Mouse (Mus musculus) bone marrow, adult 2 months (tissue): ENCODE data around the gene Zfp825. TPM values are rescaled to one million over a fixed set of nuclear protein-coding genes. Genes with fewer than 3 reads are reported as not detected.
"Not testable (repeated sequence)": the region's sequence is repeated elsewhere in the genome, so short reads cannot be mapped to it uniquely, and the experiment has no call there.

Experiments
- H3K27ac ChIP-seq: fragments of 200-500 bp; 2 replicates; pipeline ENCODE4 v1.5.1; 2012; ENCODE audit warnings: low read depth, mild to moderate bottlenecking, control low read depth, inconsistent platforms, low read length; ENCODE audit not compliant: control insufficient read depth, poor library complexity, insufficient read depth
- H3K4me1 ChIP-seq: fragments of 200-500 bp; 2 replicates; pipeline ENCODE4 v1.6.1; 2011; ENCODE audit warnings: low read length; ENCODE audit not compliant: control insufficient read depth, insufficient read depth
- H3K4me3 ChIP-seq: fragments of 200-500 bp; replicated peaks from 2 replicates; pipeline ENCODE3; 2011; ENCODE audit warnings: mild to moderate bottlenecking, low read depth, low read length, control low read depth; ENCODE audit not compliant: control insufficient read depth
- CTCF ChIP-seq: fragments of 200-500 bp; IDR thresholded peaks from 2 replicates; pipeline ENCODE4 v1.5.1; 2011; ENCODE audit warnings: low read length, control low read depth; ENCODE audit not compliant: control insufficient read depth, insufficient read depth
- POLR2A ChIP-seq: fragments of 200-500 bp; IDR thresholded peaks from 2 replicates; pipeline ENCODE4 v1.6.1; 2011; ENCODE audit warnings: low read depth, mild to moderate bottlenecking, control low read depth, low read length, borderline replicate concordance; ENCODE audit not compliant: control insufficient read depth
- WGBS: fragments of 180-500 bp; shearing (Covaris S2); methylation state at CpG from one replicate; pipeline ENCODE4 v1.1.7; 2018; 5-methylcytosine and 5-hydroxymethylcytosine counted together
- polyA plus RNA-seq: library from polyadenylated mRNA; stranded (reverse); fragments of >200 nt; gene quantifications from 2 replicates; pipeline ENCODE4 v1.2.4, GENCODE M21; 2011; ENCODE audit warnings: low replicate concordance; ENCODE audit not compliant: missing spikeins, insufficient read depth, insufficient read length

Gene Zfp825
- 9.6 and 14.5 TPM in 2 replicates for polyA plus RNA-seq

- TF ChIP-seq POLR2A (0 out of 2 replicates have a peak, but pooled peaks have one; percentile 30), CTCF (no peak)
- Histone ChIP-seq H3K4me1 (peaks cover 2% of the 10 kb centered on the region; the same call in 1 of the 2 replicates), H3K27ac (peak within 1 kb of the TSS; percentile 90), H3K4me3 (peak within 1 kb of the TSS; percentile 84)
- under 1% methylated on average over 23 of the region's 23 CpGs for WGBS
Observed at GRCm38 (mm10) chr13:74493911-74494679, at the start of gene Zfp825. Zfp825 (minus strand) TSS chr13:74493992.

- 88% methylated on average over 3 of the region's 3 CpGs for WGBS
Observed at GRCm38 (mm10) chr13:74535418-74535817, 41.6 kb upstream of the Zfp825 start.

GRCm38 (mm10) chr13:74534864-74535263 lies 41.1 kb upstream of the Zfp825 start:
- H3K27ac ChIP-seq, H3K4me3 ChIP-seq, H3K4me1 ChIP-seq: not testable (repeated sequence)
- peak; percentile 26; the same call in 1 of the 2 replicates for TF ChIP-seq CTCF
- 10% methylated on average over 3 of the region's 3 CpGs for WGBS

More at GRCm38 (mm10) chr13:74535418-74535817, 41.6 kb upstream of the Zfp825 start:
- H3K4me3 ChIP-seq, H3K27ac ChIP-seq, H3K4me1 ChIP-seq: not testable (repeated sequence)

GRCm38 (mm10) chr13:74534096-74534495 lies 40.3 kb upstream of the Zfp825 start:
- no peak overlapping the region for H3K4me3 ChIP-seq
- H3K27ac ChIP-seq = no peak overlapping the region
- no peaks in the 10 kb centered on the region for H3K4me1 ChIP-seq
- 87% methylated on average over 15 of the region's 15 CpGs for WGBS
- no peak for TF ChIP-seq CTCF
- no peak for TF ChIP-seq POLR2A

GRCm38 (mm10) chr13:74531251-74531650 lies 37.5 kb upstream of the Zfp825 start:
- H3K27ac ChIP-seq, H3K4me1 ChIP-seq, H3K4me3 ChIP-seq: not testable (repeated sequence)
- WGBS = 79% methylated on average over 1 of the region's 1 CpGs

- H3K4me3 ChIP-seq, H3K27ac ChIP-seq, H3K4me1 ChIP-seq: not testable (repeated sequence)
- whole genome bisulfite sequencing = 8% methylated on average over 1 of the region's 1 CpGs
Observed at GRCm38 (mm10) chr13:74529372-74529715, 35.6 kb upstream of the Zfp825 start.

GRCm38 (mm10) chr13:74528519-74529371 lies 35.0 kb upstream of the Zfp825 start:
- not testable (repeated sequence) for H3K4me1 ChIP-seq, H3K27ac ChIP-seq, H3K4me3 ChIP-seq
- 0 out of 2 replicates have a peak, but pooled peaks have one; percentile 0 for TF ChIP-seq CTCF

GRCm38 (mm10) chr13:74522481-74523237 lies 28.9 kb upstream of the Zfp825 start:
- WGBS = under 1% methylated on average over 15 of the region's 15 CpGs
- H3K4me1 ChIP-seq = no peaks in the 10 kb centered on the region
- TF ChIP-seq POLR2A (no peak), CTCF (no peak)
- peak overlapping the region; percentile 63 for H3K27ac ChIP-seq
- peak overlapping the region; percentile 70 for H3K4me3 ChIP-seq

- not testable (repeated sequence) for H3K4me1 ChIP-seq, H3K27ac ChIP-seq
- H3K4me3 ChIP-seq = peak overlapping the region; percentile 43
- WGBS = under 1% methylated on average over 3 of the region's 3 CpGs
Observed at GRCm38 (mm10) chr13:74522141-74522480, 28.3 kb upstream of the Zfp825 start.

GRCm38 (mm10) chr13:74507981-74508380 lies 14.2 kb upstream of the Zfp825 start:
- WGBS = 78% methylated on average over 6 of the region's 6 CpGs
- not testable (repeated sequence) for H3K4me3 ChIP-seq, H3K4me1 ChIP-seq, H3K27ac ChIP-seq

GRCm38 (mm10) chr13:74502851-74503250 lies 9.1 kb upstream of the Zfp825 start:
- H3K27ac ChIP-seq, H3K4me1 ChIP-seq, H3K4me3 ChIP-seq: not testable (repeated sequence)
- 59% methylated on average over 1 of the region's 1 CpGs for WGBS

GRCm38 (mm10) chr13:74499696-74500095 lies 5.9 kb upstream of the Zfp825 start:
- H3K4me1 ChIP-seq, H3K4me3 ChIP-seq, H3K27ac ChIP-seq: not testable (repeated sequence)
- 86% methylated on average over 1 of the region's 1 CpGs for WGBS

GRCm38 (mm10) chr13:74484326-74484725 lies 9.5 kb downstream of the Zfp825 start:
- WGBS = 73% methylated on average over 3 of the region's 3 CpGs
- H3K4me3 ChIP-seq, H3K4me1 ChIP-seq, H3K27ac ChIP-seq: not testable (repeated sequence)
